Mouse (Mus musculus) midbrain, postnatal 0 days (tissue): ENCODE results near the gene 3110009E18Rik. TPM values are rescaled to one million over a fixed set of nuclear protein-coding genes. Genes with fewer than 3 reads are reported as not detected.
A peak's percentile ranks its signal among the peaks of the same experiment; 100 is the strongest.

ENCODE experiments used
- ATAC-seq: fragments of 200-750 bp; cut with Nextera tagmentation; 2 replicates; pipeline ENCODE4 v1.8.0; 2017; ENCODE audit warnings: moderate number of reproducible peaks, mild to moderate bottlenecking, moderate TSS enrichment, moderate library complexity; ENCODE audit not compliant: low FRiP score
- DNase-seq: peaks from one replicate; pipeline ENCODE4 v3.0.0-alpha.2; 2015; ENCODE audit warnings: low spot score
- H3K27ac ChIP-seq: fragments of 300-500 bp; sonication (generic); 2 replicates; pipeline ENCODE4 v1.5.1; 2014; ENCODE audit warnings: low read depth, mild to moderate bottlenecking, low read length, mixed read lengths
- H3K27me3 ChIP-seq: fragments of 300-500 bp; sonication (generic); 2 replicates; pipeline ENCODE4 v1.6.1; 2014; ENCODE audit warnings: low read length, control low read depth, mixed read lengths; ENCODE audit not compliant: insufficient read depth
- H3K36me3 ChIP-seq: fragments of 300-500 bp; sonication (generic); 2 replicates; pipeline ENCODE4 v1.6.1; 2014; ENCODE audit warnings: low read length, control low read depth, mixed read lengths; ENCODE audit not compliant: insufficient read depth
- H3K4me1 ChIP-seq: fragments of 300-500 bp; sonication (generic); 2 replicates; pipeline ENCODE4 v1.6.1; 2014; ENCODE audit warnings: mild to moderate bottlenecking, control low read depth, antibody characterized with exemption, low read length, mixed read lengths; ENCODE audit not compliant: insufficient read depth
- H3K4me2 ChIP-seq: fragments of 300-500 bp; sonication (generic); 2 replicates; pipeline ENCODE4 v1.6.1; 2014; ENCODE audit warnings: low read depth, mild to moderate bottlenecking, low read length, mixed read lengths; ENCODE audit not compliant: poor library complexity, severe bottlenecking
- H3K4me3 ChIP-seq: fragments of 300-500 bp; sonication (generic); 2 replicates; pipeline ENCODE4 v1.5.1; 2014; ENCODE audit warnings: low read depth, mild to moderate bottlenecking, low read length, moderate library complexity
- H3K9ac ChIP-seq: fragments of 300-500 bp; sonication (generic); replicated peaks from 2 replicates; pipeline ENCODE4 v1.6.1; 2014; ENCODE audit warnings: mild to moderate bottlenecking, low read length, moderate library complexity, mixed read lengths; ENCODE audit not compliant: poor library complexity, severe bottlenecking
- H3K9me3 ChIP-seq: fragments of 300-500 bp; sonication (generic); 2 replicates; pipeline ENCODE4 v1.6.1; 2016; ENCODE audit warnings: low read length, control low read depth
- CTCF ChIP-seq: IDR thresholded peaks from 2 replicates; pipeline ENCODE4 v1.5.1; 2016; ENCODE audit warnings: antibody characterized with exemption, mild to moderate bottlenecking
- WGBS: fragments of 180-500 bp; shearing (Covaris S2); extraction: QIAGEN DNeasy Blood & Tissue Kit; methylation state at CpG from one replicate; pipeline ENCODE4 v1.1.7; 2014; 5-methylcytosine and 5-hydroxymethylcytosine counted together
- polyA plus RNA-seq: library from polyadenylated mRNA; unstranded; fragments of >200 nt; fragmentation: Nextera tagmentation; extraction: Ambion mirVana; gene quantifications from 2 replicates; pipeline ENCODE4 v1.2.1, GENCODE M21; 2015
- total RNA-seq: library from RNA; depleted of rRNA; stranded (reverse); fragments of >200 nt; gene quantifications from 2 replicates; pipeline ENCODE4 v1.2.3, GENCODE M21; 2014; rRNA removed

Gene 3110009E18Rik
- total and polyA plus RNA-seq, 2 experiments from 2014 or later: 0.77 to 11.4 TPM

- H3K9me3 ChIP-seq: no peaks in the 10 kb centered on the region
- H3K4me1 ChIP-seq: no peaks in the 10 kb centered on the region
- no peak overlapping the region for H3K27ac ChIP-seq
- WGBS: 33% methylated on average over 6 of the region's 6 CpGs
- H3K9ac ChIP-seq: no peak overlapping the region
- H3K27me3 ChIP-seq: no peaks in the 10 kb centered on the region
- no peak overlapping the region for H3K4me2 ChIP-seq
- no peak overlapping the region for H3K4me3 ChIP-seq
- ATAC-seq (no peak), DNase-seq (peak; percentile 67)
- H3K36me3 ChIP-seq: no peaks in the 10 kb centered on the region
- peak; percentile 83 for TF ChIP-seq CTCF
These were observed 110.3 kb downstream of the 3110009E18Rik start for GRCm38 (mm10) chr1:120231334-120231733.

- ATAC-seq (no peak), DNase-seq (no peak)
- no peak overlapping the region for H3K27ac ChIP-seq
- H3K9me3 ChIP-seq: no peaks in the 10 kb centered on the region
- 67% methylated on average over 6 of the region's 6 CpGs for WGBS
- no peak overlapping the region for H3K4me3 ChIP-seq
- no peaks in the 10 kb centered on the region for H3K27me3 ChIP-seq
- H3K4me1 ChIP-seq: no peaks in the 10 kb centered on the region
- H3K4me2 ChIP-seq: no peak overlapping the region
- no peak overlapping the region for H3K9ac ChIP-seq
- TF ChIP-seq CTCF: no peak
- H3K36me3 ChIP-seq: no peaks in the 10 kb centered on the region
These were observed 111.2 kb downstream of the 3110009E18Rik start for GRCm38 (mm10) chr1:120232170-120232569.

GRCm38 (mm10) chr1:120235631-120236215, 114.7 kb downstream of the 3110009E18Rik start:
- Histone ChIP-seq H3K9ac (no peak overlapping the region), H3K27me3 (no peaks in the 10 kb centered on the region), H3K27ac (no peak overlapping the region), H3K4me3 (no peak overlapping the region), H3K4me2 (no peak overlapping the region), H3K36me3 (no peaks in the 10 kb centered on the region), H3K4me1 (no peaks in the 10 kb centered on the region), H3K9me3 (no peaks in the 10 kb centered on the region)
- WGBS: 89% methylated on average over 6 of the region's 6 CpGs
- DNase-seq (no peak), ATAC-seq (no peak)
- TF ChIP-seq CTCF: no peak

- H3K36me3 ChIP-seq: no peaks in the 10 kb centered on the region
- no peak for DNase-seq
- no peak overlapping the region for H3K4me3 ChIP-seq
- H3K27ac ChIP-seq: no peak overlapping the region
- no peak for TF ChIP-seq CTCF
- H3K9me3 ChIP-seq: no peaks in the 10 kb centered on the region
- H3K9ac ChIP-seq: no peak overlapping the region
- 88% methylated on average over 14 of the region's 14 CpGs for WGBS
- ATAC-seq: no peak
- no peak overlapping the region for H3K4me2 ChIP-seq
- no peaks in the 10 kb centered on the region for H3K27me3 ChIP-seq
- no peaks in the 10 kb centered on the region for H3K4me1 ChIP-seq
These were observed 115.4 kb downstream of the 3110009E18Rik start for GRCm38 (mm10) chr1:120236424-120236823.

- Histone ChIP-seq H3K27ac (no peak overlapping the region), H3K36me3 (no peaks in the 10 kb centered on the region), H3K4me1 (no peaks in the 10 kb centered on the region), H3K9ac (no peak overlapping the region), H3K4me2 (no peak overlapping the region), H3K27me3 (no peaks in the 10 kb centered on the region), H3K4me3 (no peak overlapping the region), H3K9me3 (no peaks in the 10 kb centered on the region)
- 90% methylated on average over 1 of the region's 1 CpGs for WGBS
- peak; percentile 37; the same call in 1 of the 2 replicates for TF ChIP-seq CTCF
- ATAC-seq (no peak), DNase-seq (no peak)
These were observed 116.1 kb downstream of the 3110009E18Rik start for GRCm38 (mm10) chr1:120237068-120237467.

Other genes starting within 250 kb of the 3110009E18Rik start
- 5.4 and 5.7 TPM in 2 replicates for gene Tmem177, start 208.0 kb upstream of the 3110009E18Rik start, total RNA-seq
- 3.5 and 3.6 TPM in 2 replicates for gene Tmem177, start 208.0 kb upstream of the 3110009E18Rik start, polyA plus RNA-seq
- gene Cfap221, start 124.0 kb upstream of the 3110009E18Rik start, total RNA-seq: 0.55 TPM in 1 of 2 replicates, not detected in the other
- gene Cfap221, start 124.0 kb upstream of the 3110009E18Rik start, polyA plus RNA-seq: 0.13 and 0.63 TPM in 2 replicates
- gene Sctr, start 114.3 kb upstream of the 3110009E18Rik start, total RNA-seq: 0.66 and 1.6 TPM in 2 replicates
- gene Sctr, start 114.3 kb upstream of the 3110009E18Rik start, polyA plus RNA-seq: 1.00 and 1.0 TPM in 2 replicates
- 2.7 and 4.0 TPM in 2 replicates for gene Tmem37, start 47.1 kb upstream of the 3110009E18Rik start, total RNA-seq
- 6.9 and 7.5 TPM in 2 replicates for gene Tmem37, start 47.1 kb upstream of the 3110009E18Rik start, polyA plus RNA-seq
- 515 and 540 TPM in 2 replicates for gene Dbi, start 109 bp upstream of the 3110009E18Rik start, total RNA-seq
- 1,809 and 1,897 TPM in 2 replicates for gene Dbi, start 109 bp upstream of the 3110009E18Rik start, polyA plus RNA-seq
- 3.7 and 5.5 TPM in 2 replicates for gene Steap3, start 151.5 kb downstream of the 3110009E18Rik start, total RNA-seq
- gene Steap3, start 151.5 kb downstream of the 3110009E18Rik start, polyA plus RNA-seq: 5.4 and 5.9 TPM in 2 replicates
- gene C1ql2, start 219.4 kb downstream of the 3110009E18Rik start, total RNA-seq: 27.2 and 31.0 TPM in 2 replicates
- 24.1 and 26.7 TPM in 2 replicates for gene C1ql2, start 219.4 kb downstream of the 3110009E18Rik start, polyA plus RNA-seq